Mouse (Mus musculus) megakaryocyte, embryonic 14.5 days (primary cell): Measurements from ENCODE around the gene St8sia1.

Source experiments
- FLI1 ChIP-seq: IDR thresholded peaks from 2 replicates; pipeline ENCODE4 v1.6.1; 2012; ENCODE audit warnings: low read length, inconsistent platforms, mixed read lengths
- GATA1 ChIP-seq: IDR thresholded peaks from 3 replicates; pipeline ENCODE4 v1.6.1; 2012; ENCODE audit warnings: mixed read lengths, low read length, inconsistent platforms, borderline replicate concordance

DNA sequence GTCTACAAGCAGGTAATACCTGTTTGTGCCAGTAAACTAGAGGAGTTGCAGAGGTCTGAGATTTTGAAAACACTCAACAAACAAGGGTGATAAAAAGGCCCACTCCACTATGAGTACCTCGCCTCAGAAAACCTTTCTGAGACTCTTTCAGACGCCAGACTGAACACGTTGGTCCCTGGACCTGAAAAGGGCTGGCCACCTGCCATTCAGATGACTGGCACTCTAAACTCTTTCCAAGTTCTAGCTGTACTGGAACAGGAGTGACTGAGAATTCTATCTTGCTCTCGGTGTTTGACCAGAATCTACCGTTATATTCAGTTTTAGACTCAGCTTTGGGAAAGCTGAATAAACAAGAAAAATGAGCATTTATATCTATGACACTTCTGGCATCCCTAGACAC is 43.4 kb downstream of the St8sia1 start:
- TF ChIP-seq GATA1 (no peak), FLI1 (no peak)
